Mouse (Mus musculus) forebrain, postnatal 0 days (tissue): Measurements from ENCODE around the gene 6430571L13Rik. TPM values are rescaled to one million over a fixed set of nuclear protein-coding genes. Genes with fewer than 3 reads are reported as not detected.
"Not testable (repeated sequence)": the region's sequence is repeated elsewhere in the genome, so short reads cannot be mapped to it uniquely, and the experiment has no call there.

ENCODE experiments used
- ATAC-seq: fragments of 200-750 bp; cut with Nextera tagmentation; 2 replicates; pipeline ENCODE4 v1.8.0; 2017; ENCODE audit warnings: mild to moderate bottlenecking, moderate library complexity
- DNase-seq: peaks from one replicate; pipeline ENCODE4 v3.0.0-alpha.2; 2015
- H3K27ac ChIP-seq: fragments of 300-500 bp; sonication (generic); 2 replicates; pipeline ENCODE4 v1.5.1; 2014; ENCODE audit warnings: low read depth, mild to moderate bottlenecking, antibody characterized with exemption, low read length, moderate library complexity, mixed read lengths
- H3K27me3 ChIP-seq: fragments of 300-500 bp; sonication (generic); 2 replicates; pipeline ENCODE4 v1.6.1; 2014; ENCODE audit warnings: mild to moderate bottlenecking, low read length, mixed read lengths; ENCODE audit not compliant: insufficient read depth
- H3K36me3 ChIP-seq: fragments of 300-500 bp; sonication (generic); 2 replicates; pipeline ENCODE4 v1.6.1; 2014; ENCODE audit warnings: mild to moderate bottlenecking, moderate library complexity; ENCODE audit not compliant: insufficient read depth
- H3K4me1 ChIP-seq: fragments of 300-500 bp; sonication (generic); 2 replicates; pipeline ENCODE4 v1.6.1; 2014; ENCODE audit warnings: antibody characterized with exemption; ENCODE audit not compliant: insufficient read depth
- H3K4me2 ChIP-seq: fragments of 300-500 bp; sonication (generic); 2 replicates; pipeline ENCODE4 v1.6.1; 2014; ENCODE audit warnings: low read depth, mild to moderate bottlenecking, moderate library complexity
- H3K4me3 ChIP-seq: fragments of 300-500 bp; sonication (generic); 2 replicates; pipeline ENCODE4 v1.5.1; 2014; ENCODE audit warnings: low read depth, low read length, mixed read lengths
- H3K9ac ChIP-seq: fragments of 300-500 bp; sonication (generic); 2 replicates; pipeline ENCODE4 v1.6.1; 2014; ENCODE audit warnings: mild to moderate bottlenecking
- H3K9me3 ChIP-seq: fragments of 300-500 bp; sonication (generic); 2 replicates; pipeline ENCODE4 v1.6.1; 2016; ENCODE audit warnings: low read length
- CTCF ChIP-seq: sonication (generic); IDR thresholded peaks from 2 replicates; pipeline ENCODE4 v1.5.1; 2016; ENCODE audit warnings: antibody characterized with exemption, control low read depth, low read depth
- WGBS: fragments of 180-500 bp; shearing (Covaris S2); extraction: QIAGEN DNeasy Blood & Tissue Kit; methylation state at CpG from one replicate; pipeline ENCODE4 v1.1.7; 2014; 5-methylcytosine and 5-hydroxymethylcytosine counted together
- polyA plus RNA-seq: library from polyadenylated mRNA; unstranded; fragments of >200 nt; fragmentation: Nextera tagmentation; extraction: Ambion mirVana; gene quantifications from 2 replicates; pipeline ENCODE4 v1.2.1, GENCODE M21; 2015
- total RNA-seq: library from RNA; depleted of rRNA; stranded (reverse); fragments of >200 nt; gene quantifications from 2 replicates; pipeline ENCODE4 v1.2.3, GENCODE M21; 2014

Gene 6430571L13Rik
- total and polyA plus RNA-seq, 2 experiments from 2014 or later = 6.0 to 7.2 TPM

DNA sequence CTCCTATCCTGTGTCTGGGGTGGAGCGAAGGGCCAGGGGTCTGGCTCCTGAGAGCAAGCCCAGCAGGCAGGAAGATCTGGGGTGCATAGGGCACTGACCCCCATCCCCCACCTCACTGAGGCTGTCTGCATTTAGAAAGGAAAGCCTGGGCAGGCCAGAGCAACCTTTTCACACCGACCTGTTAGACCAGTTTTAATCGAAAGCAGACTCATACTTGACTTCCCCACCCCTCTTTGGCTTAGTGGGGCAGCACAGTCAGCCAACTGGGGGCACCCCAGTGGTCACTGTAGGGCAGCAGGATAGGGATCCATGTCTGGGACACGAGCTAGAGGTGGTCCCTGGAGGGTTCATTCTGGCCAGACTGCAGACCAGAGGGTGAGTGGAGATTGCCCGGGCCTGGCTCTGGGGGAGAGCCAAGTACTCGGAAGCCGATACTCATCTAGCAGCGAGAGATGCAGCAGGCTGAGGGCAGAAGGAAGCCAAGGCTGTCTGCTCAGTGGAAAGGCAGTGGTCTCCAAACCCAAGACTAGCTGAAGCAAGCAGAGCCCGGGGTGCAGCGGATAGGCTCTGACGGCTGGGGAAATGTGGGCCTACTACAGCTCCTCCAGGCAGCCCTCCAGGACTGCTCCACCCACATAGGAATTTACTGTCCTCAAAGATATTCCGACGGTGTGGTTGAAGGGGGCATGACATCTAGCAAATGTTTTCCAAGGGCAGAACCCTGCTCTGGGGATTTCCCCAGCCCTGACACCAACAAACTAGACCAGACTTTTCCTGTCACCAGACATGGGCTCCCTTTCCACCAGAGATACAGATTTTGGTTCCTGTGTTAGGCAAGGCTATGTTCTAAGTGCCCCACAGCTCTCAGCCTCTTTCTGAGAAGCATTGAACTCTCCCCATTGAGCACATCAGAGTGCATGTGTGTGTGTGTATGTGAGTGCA, 34.5 kb upstream of the 6430571L13Rik start:
- Histone ChIP-seq H3K4me1 (no peaks in the 10 kb centered on the region), H3K4me2 (no peak overlapping the region), H3K27ac (no peak overlapping the region), H3K36me3 (peaks cover 10% of the 10 kb centered on the region; the same call in 1 of the 2 replicates), H3K9me3 (no peaks in the 10 kb centered on the region), H3K9ac (no peak overlapping the region), H3K27me3 (no peaks in the 10 kb centered on the region), H3K4me3 (no peak overlapping the region)
- WGBS = 70% methylated on average over 13 of the region's 13 CpGs
- TF ChIP-seq CTCF = no peak
- DNase-seq (no peak), ATAC-seq (no peak)

DNA sequence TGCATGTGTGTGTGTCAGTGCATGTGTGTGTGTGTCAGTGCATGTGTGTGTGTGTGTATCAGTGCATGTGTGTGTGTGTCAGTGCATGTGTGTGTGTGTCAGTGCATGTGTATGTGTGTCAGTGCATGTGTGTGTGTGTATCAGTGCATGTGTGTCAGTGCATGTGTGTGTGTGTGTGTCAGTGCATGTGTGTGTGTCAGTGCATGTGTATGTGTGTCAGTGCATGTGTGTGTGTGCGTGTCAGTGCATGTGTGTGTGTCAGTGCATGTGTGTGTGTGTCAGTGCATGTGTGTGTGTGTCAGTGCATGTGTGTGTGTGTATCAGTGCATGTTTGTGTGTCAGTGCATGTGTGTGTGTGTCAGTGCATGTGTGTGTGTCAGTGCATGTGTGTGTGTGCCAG, 33.7 kb upstream of the 6430571L13Rik start:
- H3K4me1 ChIP-seq, H3K9me3 ChIP-seq, H3K4me2 ChIP-seq, DNase-seq, H3K9ac ChIP-seq, ATAC-seq, H3K4me3 ChIP-seq, H3K27me3 ChIP-seq, H3K27ac ChIP-seq, H3K36me3 ChIP-seq: not testable (repeated sequence)
- WGBS = 100% methylated on average over 1 of the region's 1 CpGs

DNA sequence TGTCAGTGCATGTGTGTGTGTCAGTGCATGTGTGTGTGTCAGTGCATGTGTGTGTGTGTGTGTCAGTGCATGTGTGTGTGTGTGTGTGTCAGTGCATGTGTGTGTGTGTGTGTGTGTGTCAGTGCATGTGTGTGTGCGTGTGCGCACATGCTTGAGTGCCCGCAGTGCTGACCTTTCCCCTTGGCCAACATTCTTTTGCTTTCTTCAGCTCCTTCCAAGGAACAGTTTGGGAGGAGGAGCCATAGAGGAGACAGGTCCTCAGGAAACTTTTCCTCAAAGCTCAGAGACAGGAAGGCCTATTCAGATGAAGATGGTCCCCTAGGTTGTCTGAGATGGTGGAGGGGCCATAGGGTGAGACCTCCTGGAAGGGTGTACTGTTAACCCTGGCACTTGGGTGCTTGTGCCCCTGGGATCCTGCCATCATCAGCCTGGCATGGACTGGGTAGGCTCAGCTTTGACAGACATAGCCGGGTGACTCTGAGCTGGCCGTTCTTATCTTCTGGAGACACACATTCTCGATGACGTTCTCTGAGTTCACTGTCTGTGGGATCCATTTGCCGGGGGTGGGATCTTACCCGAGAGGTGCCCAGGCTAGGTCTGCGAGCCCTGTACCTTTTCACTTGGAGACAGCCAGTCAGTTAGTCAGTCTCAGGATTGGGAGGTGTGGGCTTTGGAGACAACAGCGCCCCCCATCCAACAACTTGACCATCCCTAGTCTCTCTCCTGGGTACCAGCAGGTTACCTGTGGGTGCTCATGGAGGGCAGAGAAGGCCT, 33.1 kb upstream of the 6430571L13Rik start:
- DNase-seq (no peak), ATAC-seq (no peak)
- no peak for TF ChIP-seq CTCF
- Histone ChIP-seq H3K4me3 (no peak overlapping the region), H3K27me3 (no peaks in the 10 kb centered on the region), H3K27ac (no peak overlapping the region), H3K36me3 (peaks cover 2% of the 10 kb centered on the region; the same call in 1 of the 2 replicates), H3K9me3 (no peaks in the 10 kb centered on the region), H3K4me1 (no peaks in the 10 kb centered on the region), H3K9ac (no peak overlapping the region), H3K4me2 (no peak overlapping the region)
- WGBS = 94% methylated on average over 11 of the region's 11 CpGs

DNA sequence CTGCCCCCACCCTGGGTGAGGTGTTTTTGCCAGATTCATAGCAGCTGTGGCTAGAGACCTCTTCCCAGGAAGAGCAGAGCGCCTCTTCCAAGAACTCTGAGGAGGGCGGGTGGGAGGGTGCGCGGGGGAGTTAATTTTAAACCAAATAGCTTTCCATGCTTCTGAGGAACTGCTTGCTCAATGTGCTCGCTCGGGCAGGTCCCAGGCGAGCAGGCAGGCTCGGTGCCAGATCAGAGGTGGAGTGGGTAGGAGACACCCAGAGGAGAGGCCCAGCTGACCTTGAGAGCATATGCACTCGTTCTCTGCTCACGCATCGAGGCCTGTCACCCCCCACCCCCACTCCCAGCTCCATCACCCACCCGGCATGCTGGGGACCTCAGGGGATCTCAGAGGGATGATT, 32.5 kb upstream of the 6430571L13Rik start:
- Histone ChIP-seq H3K4me3 (no peak overlapping the region), H3K4me1 (no peaks in the 10 kb centered on the region), H3K4me2 (no peak overlapping the region), H3K27ac (no peak overlapping the region), H3K27me3 (no peaks in the 10 kb centered on the region), H3K9me3 (no peaks in the 10 kb centered on the region), H3K36me3 (no peaks in the 10 kb centered on the region), H3K9ac (no peak overlapping the region)
- no peak for TF ChIP-seq CTCF
- DNase-seq (no peak), ATAC-seq (no peak)
- WGBS = 65% methylated on average over 12 of the region's 12 CpGs

DNA sequence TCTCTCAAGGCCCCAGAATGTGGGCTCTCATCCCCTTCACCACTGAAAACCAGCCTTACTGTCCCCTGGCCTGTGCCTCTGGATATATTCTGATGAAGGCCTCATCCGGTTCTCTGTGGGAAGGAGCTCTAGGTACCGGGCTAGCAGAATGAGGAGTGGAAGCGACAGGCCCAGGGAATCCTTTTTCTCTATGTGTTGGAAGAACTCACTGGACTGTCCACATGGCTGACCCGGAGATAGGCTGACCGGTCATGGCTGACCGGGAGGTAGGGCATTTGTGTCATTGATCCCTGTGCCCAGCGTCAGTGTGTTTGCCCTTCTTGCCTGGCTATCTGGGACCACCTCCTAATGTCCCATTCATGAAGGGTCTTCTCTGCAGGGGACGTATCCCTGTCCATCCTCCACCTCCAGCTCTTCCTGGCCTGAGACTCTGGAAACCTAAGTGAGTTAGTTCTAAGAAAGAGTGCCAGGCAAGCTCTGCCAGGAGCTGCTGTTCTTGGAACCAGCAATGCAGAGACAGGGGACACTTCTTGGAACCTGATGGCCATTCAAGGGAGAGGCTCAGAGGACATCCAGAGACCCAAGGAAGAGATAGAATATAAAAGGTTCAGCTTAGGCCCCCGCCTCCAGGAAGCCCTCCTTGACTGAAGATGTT, 31.9 kb upstream of the 6430571L13Rik start:
- ATAC-seq = no peak
- WGBS = 88% methylated on average over 9 of the region's 9 CpGs
- TF ChIP-seq CTCF = no peak

DNA sequence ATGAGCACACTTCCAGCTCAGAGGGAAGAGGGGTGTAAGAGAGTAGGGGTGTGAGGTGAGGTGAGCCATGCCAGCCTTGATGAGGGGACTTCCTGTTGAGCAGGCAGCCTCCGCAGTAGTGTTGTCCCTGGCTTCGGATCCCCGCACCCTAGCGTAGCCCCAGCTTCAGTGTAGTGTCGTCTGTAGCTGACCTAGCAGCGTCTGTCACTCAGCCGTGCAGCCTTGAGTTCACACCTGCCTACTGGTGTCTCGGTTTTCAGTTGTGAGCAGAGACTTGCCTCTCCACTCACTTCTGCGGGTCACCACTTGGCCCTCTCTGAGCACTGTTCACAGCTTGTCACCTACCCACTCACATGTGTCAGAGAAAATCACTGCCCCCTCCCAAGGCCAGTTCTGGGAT, 31.2 kb upstream of the 6430571L13Rik start:
- Histone ChIP-seq H3K4me1 (no peaks in the 10 kb centered on the region), H3K9ac (no peak overlapping the region), H3K36me3 (no peaks in the 10 kb centered on the region), H3K4me2 (no peak overlapping the region), H3K9me3 (no peaks in the 10 kb centered on the region), H3K27ac (no peak overlapping the region), H3K4me3 (no peak overlapping the region), H3K27me3 (no peaks in the 10 kb centered on the region)
- TF ChIP-seq CTCF = no peak
- DNase-seq (no peak), ATAC-seq (no peak)
- WGBS = 90% methylated on average over 9 of the region's 9 CpGs

More for the DNA sequence above, 31.9 kb upstream of the 6430571L13Rik start:
- DNase-seq = no peak
- H3K9ac ChIP-seq = no peak overlapping the region
- H3K4me3 ChIP-seq = no peak overlapping the region
- H3K36me3 ChIP-seq = no peaks in the 10 kb centered on the region
- no peak overlapping the region for H3K4me2 ChIP-seq
- H3K4me1 ChIP-seq = no peaks in the 10 kb centered on the region
- H3K27me3 ChIP-seq = no peaks in the 10 kb centered on the region
- no peak overlapping the region for H3K27ac ChIP-seq
- no peaks in the 10 kb centered on the region for H3K9me3 ChIP-seq
